Mouse (Mus musculus): ENCODE results near the gene Lyar. TPM values are rescaled to one million over a fixed set of nuclear protein-coding genes. Genes with fewer than 3 reads are reported as not detected.

The Lyar gene
- polyA plus RNA-seq, 1 experiment from 2014 or later: 133 TPM

DNA sequence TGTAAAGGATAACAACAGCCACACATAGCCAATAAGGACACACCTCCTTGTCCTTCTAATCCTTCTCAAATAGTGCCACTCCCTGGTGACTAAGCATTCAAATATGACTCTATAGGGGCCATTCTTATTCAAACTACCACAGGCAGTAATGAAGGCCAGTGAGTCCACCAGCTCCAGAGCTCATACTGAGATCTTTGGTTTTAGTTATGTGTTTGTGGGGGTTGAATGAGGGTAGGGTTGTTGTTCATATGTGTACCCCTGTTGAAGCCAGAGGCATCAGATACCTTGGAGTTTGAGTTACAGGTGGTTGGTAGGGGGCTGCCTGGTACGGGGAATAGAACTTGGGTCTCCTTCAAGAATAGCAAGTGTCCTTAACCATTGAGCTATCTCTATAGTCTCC, 36.3 kb downstream of the Lyar start:
- no peak overlapping the region for H3K4me2 ChIP-seq
- 83% methylated on average over 1 of the region's 1 CpGs for WGBS
- ATAC-seq (ENCODE audit: insufficient number of reproducible peaks, insufficient read depth, low FRiP score, low TSS enrichment, low read depth): no peak

GRCm38 (mm10) chr5:38258034-38258772, 37.9 kb downstream of the Lyar start:
- no peaks in the 10 kb centered on the region for H3K9me3 ChIP-seq
- no peaks in the 10 kb centered on the region for H3K27me3 ChIP-seq
- ATAC-seq (ENCODE audit: insufficient number of reproducible peaks, insufficient read depth, low FRiP score, low TSS enrichment, low read depth): no peak
- no peak overlapping the region for H3K4me2 ChIP-seq
- 30% methylated on average over 8 of the region's 8 CpGs for WGBS
- no peak overlapping the region for H3K4me3 ChIP-seq
- H3K4me1 ChIP-seq: peaks cover 5% of the 10 kb centered on the region; the same call in 1 of the 2 replicates
- H3K9ac ChIP-seq: no peak overlapping the region
- peaks cover 10% of the 10 kb centered on the region for H3K36me3 ChIP-seq
- H3K27ac ChIP-seq: no peak overlapping the region

More for the DNA sequence above, 36.3 kb downstream of the Lyar start:
- Histone ChIP-seq H3K27me3 (no peaks in the 10 kb centered on the region), H3K9ac (no peak overlapping the region), H3K4me3 (no peak overlapping the region), H3K27ac (no peak overlapping the region), H3K9me3 (no peaks in the 10 kb centered on the region), H3K36me3 (no peaks in the 10 kb centered on the region), H3K4me1 (peaks cover 5% of the 10 kb centered on the region; the same call in 1 of the 2 replicates)

- no peak overlapping the region for H3K27ac ChIP-seq
- 77% methylated on average over 5 of the region's 5 CpGs for WGBS
Measured at GRCm38 (mm10) chr5:38258773-38259146, 38.5 kb downstream of the Lyar start.

DNA sequence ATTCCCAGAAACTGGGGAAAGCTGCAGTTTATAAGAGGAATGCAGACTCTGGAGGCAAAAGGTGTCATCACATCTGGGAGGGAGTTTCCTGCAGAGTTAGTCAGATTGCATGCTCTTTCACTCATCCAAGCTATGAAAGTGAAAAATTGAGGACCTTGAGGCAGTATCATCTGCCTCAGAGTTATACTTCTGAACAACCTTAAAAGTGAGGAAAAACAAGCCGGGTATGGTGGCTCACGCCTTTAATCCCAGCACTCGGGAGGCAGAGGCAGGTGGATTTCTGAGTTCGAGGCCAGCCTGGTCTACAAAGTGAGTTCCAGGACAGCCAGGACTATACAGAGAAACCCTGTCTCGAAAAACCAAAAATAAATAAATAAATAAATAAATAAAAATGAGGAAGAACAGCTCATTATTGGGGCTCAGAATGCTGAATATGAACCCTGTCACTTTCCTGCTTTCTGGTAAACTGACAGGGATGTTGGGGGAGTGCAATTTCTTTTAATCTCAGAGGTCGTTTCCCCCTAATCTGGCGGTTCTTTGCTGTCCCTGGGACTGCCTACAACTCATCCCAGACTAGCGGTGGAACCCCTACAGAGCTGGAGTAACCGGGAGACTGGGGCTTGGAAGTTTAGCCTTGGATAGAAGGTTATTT, 39.3 kb downstream of the Lyar start:
- H3K27ac ChIP-seq: peak overlapping the region; percentile 92
- H3K36me3 ChIP-seq: peaks cover 24% of the 10 kb centered on the region
- peaks cover 5% of the 10 kb centered on the region; the same call in 1 of the 2 replicates for H3K4me1 ChIP-seq
- no peak for ATAC-seq (ENCODE audit: insufficient number of reproducible peaks, insufficient read depth, low FRiP score, low TSS enrichment, low read depth)
- peak overlapping the region; percentile 79 for H3K4me3 ChIP-seq
- H3K4me2 ChIP-seq: peak overlapping the region; percentile 88
- peak overlapping the region; percentile 84 for H3K9ac ChIP-seq
- 46% methylated on average over 9 of the region's 9 CpGs for WGBS
- no peaks in the 10 kb centered on the region for H3K9me3 ChIP-seq
- no peaks in the 10 kb centered on the region for H3K27me3 ChIP-seq

More at GRCm38 (mm10) chr5:38258773-38259146, 38.5 kb downstream of the Lyar start:
- Histone ChIP-seq H3K36me3 (peaks cover 16% of the 10 kb centered on the region), H3K9ac (no peak overlapping the region), H3K9me3 (no peaks in the 10 kb centered on the region), H3K4me3 (no peak overlapping the region), H3K4me2 (no peak overlapping the region), H3K27me3 (no peaks in the 10 kb centered on the region), H3K4me1 (peaks cover 5% of the 10 kb centered on the region; the same call in 1 of the 2 replicates)
- no peak for ATAC-seq (ENCODE audit: insufficient number of reproducible peaks, insufficient read depth, low FRiP score, low TSS enrichment, low read depth)

DNA sequence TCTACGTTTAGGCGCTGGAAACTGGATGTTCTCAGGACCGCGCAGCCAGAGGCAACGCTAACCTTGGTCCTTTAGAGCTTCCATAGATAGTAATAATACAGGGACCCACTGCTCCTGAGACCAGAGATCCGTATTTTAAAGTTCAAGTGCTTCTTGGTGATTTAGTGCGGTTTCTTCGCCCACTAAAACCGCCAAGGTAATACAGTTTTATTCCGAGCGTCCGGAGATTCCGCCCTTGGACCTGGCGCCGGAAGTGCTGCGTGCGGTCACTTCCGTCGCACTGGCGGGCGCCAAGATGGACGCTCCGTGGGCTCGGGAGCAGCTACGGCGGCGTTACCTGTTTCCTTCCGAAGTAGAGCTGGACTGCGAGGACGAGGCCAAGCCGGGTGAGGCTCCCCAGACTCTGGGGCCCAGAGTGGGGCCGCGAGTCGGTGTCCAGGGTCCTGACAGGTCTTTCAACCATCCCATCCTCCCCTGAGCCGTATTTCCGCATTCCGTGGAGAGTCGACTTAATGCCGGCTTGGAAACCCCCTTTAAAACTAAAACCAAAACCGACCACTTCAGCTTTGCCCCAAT, 39.9 kb downstream of the Lyar start, which contains the start of gene Tmem128:
TSS of gene Tmem128 (plus strand) at position 79 of the 576 bp plus-strand sequence.
- no peaks in the 10 kb centered on the region for H3K9me3 ChIP-seq
- peaks cover 5% of the 10 kb centered on the region; the same call in 1 of the 2 replicates for H3K4me1 ChIP-seq
- peak within 1 kb of the TSS; percentile 79 for H3K4me3 ChIP-seq
- no peaks in the 10 kb centered on the region for H3K27me3 ChIP-seq
- under 1% methylated on average over 40 of the region's 40 CpGs for WGBS
- ATAC-seq (ENCODE audit: insufficient number of reproducible peaks, insufficient read depth, low FRiP score, low TSS enrichment, low read depth): no peak
- H3K36me3 ChIP-seq: peaks cover 30% of the 10 kb centered on the region
- peak within 1 kb of the TSS; percentile 92 for H3K27ac ChIP-seq
- H3K4me2 ChIP-seq: peak within 1 kb of the TSS; percentile 88
- peak within 1 kb of the TSS; percentile 84 for H3K9ac ChIP-seq

DNA sequence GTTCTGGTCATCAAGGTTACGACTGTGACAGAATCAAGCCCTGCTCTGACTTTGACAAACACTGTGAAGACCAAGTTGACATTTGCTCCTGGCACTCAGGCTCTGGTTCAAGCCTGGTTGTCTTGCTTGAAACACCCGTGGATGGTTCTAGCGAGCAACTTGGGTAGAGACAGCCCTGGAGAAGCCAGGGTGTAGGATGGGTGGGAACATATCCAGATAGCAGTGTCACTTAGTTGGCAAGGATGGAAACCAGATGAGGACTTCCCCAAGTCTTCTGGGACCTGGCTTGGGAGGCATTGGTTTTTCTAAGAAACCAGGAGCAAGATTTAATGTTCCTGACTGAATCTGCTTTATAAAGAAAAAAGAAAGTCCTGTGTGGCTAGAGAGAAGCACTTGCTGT, 50.7 kb downstream of the Lyar start:
- no peak for ATAC-seq (ENCODE audit: insufficient number of reproducible peaks, insufficient read depth, low FRiP score, low TSS enrichment, low read depth)
- Histone ChIP-seq H3K4me2 (no peak overlapping the region), H3K4me1 (peaks cover 6% of the 10 kb centered on the region), H3K36me3 (peaks cover 51% of the 10 kb centered on the region), H3K9ac (no peak overlapping the region), H3K27ac (no peak overlapping the region), H3K27me3 (peaks cover 29% of the 10 kb centered on the region), H3K4me3 (no peak overlapping the region), H3K9me3 (no peaks in the 10 kb centered on the region)
- 93% methylated on average over 3 of the region's 3 CpGs for WGBS

- no peaks in the 10 kb centered on the region for H3K9me3 ChIP-seq
- H3K4me1 ChIP-seq: peaks cover 27% of the 10 kb centered on the region
- H3K4me3 ChIP-seq: no peak overlapping the region
- 84% methylated on average over 4 of the region's 4 CpGs for WGBS
- H3K4me2 ChIP-seq: no peak overlapping the region
- ATAC-seq (ENCODE audit: insufficient number of reproducible peaks, insufficient read depth, low FRiP score, low TSS enrichment, low read depth): no peak
- peaks cover 26% of the 10 kb centered on the region; the same call in 1 of the 2 replicates for H3K36me3 ChIP-seq
- no peak overlapping the region for H3K27ac ChIP-seq
- no peak overlapping the region for H3K9ac ChIP-seq
- H3K27me3 ChIP-seq: peaks cover 58% of the 10 kb centered on the region
Measured at GRCm38 (mm10) chr5:38273831-38274230, 53.6 kb downstream of the Lyar start.

GRCm38 (mm10) chr5:38275771-38276170, 55.5 kb downstream of the Lyar start, which contains the start of gene Otop1:
TSS of gene Otop1 (plus strand) at chr5:38275972.
- WGBS: 8% methylated on average over 4 of the region's 4 CpGs
- peak within 1 kb of the TSS; percentile 39 for H3K4me3 ChIP-seq

GRCm38 (mm10) chr5:38276451-38276850, 56.2 kb downstream of the Lyar start:
- Histone ChIP-seq H3K4me1 (peaks cover 27% of the 10 kb centered on the region), H3K9me3 (no peaks in the 10 kb centered on the region), H3K27ac (no peak overlapping the region), H3K4me3 (peak overlapping the region; percentile 39), H3K4me2 (peak overlapping the region; percentile 60), H3K36me3 (peaks cover 3% of the 10 kb centered on the region; the same call in 1 of the 2 replicates), H3K9ac (0 out of 2 replicates have a peak overlapping the region, but pooled peaks have one; percentile 36), H3K27me3 (peaks cover 76% of the 10 kb centered on the region)
- WGBS: 2% methylated on average over 19 of the region's 19 CpGs
- no peak for ATAC-seq (ENCODE audit: insufficient number of reproducible peaks, insufficient read depth, low FRiP score, low TSS enrichment, low read depth)

More at GRCm38 (mm10) chr5:38275771-38276170, 55.5 kb downstream of the Lyar start, which contains the start of gene Otop1:
- H3K9ac ChIP-seq: 0 out of 2 replicates have a peak within 1 kb of the TSS, but pooled peaks have one; percentile 36
- H3K4me2 ChIP-seq: peak within 1 kb of the TSS; percentile 60
- H3K4me1 ChIP-seq: peaks cover 27% of the 10 kb centered on the region
- H3K9me3 ChIP-seq: no peaks in the 10 kb centered on the region
- peaks cover 75% of the 10 kb centered on the region for H3K27me3 ChIP-seq
- H3K27ac ChIP-seq: no peak within 1 kb of the TSS
- H3K36me3 ChIP-seq: peaks cover 10% of the 10 kb centered on the region; the same call in 1 of the 2 replicates
- no peak for ATAC-seq (ENCODE audit: insufficient number of reproducible peaks, insufficient read depth, low FRiP score, low TSS enrichment, low read depth)

GRCm38 (mm10) chr5:38277098-38277866, 57.0 kb downstream of the Lyar start:
- Histone ChIP-seq H3K9me3 (no peaks in the 10 kb centered on the region), H3K4me3 (peak overlapping the region; percentile 39), H3K4me1 (peaks cover 27% of the 10 kb centered on the region), H3K27me3 (peaks cover 76% of the 10 kb centered on the region), H3K9ac (0 out of 2 replicates have a peak overlapping the region, but pooled peaks have one; percentile 21), H3K27ac (no peak overlapping the region), H3K36me3 (no peaks in the 10 kb centered on the region), H3K4me2 (peak overlapping the region; percentile 60)
- no peak for ATAC-seq (ENCODE audit: insufficient number of reproducible peaks, insufficient read depth, low FRiP score, low TSS enrichment, low read depth)
- WGBS: 1% methylated on average over 61 of the region's 65 CpGs
